Mouse (Mus musculus) forebrain, postnatal 0 days (tissue): ENCODE measurements around the gene Tom1l1. TPM values are rescaled to one million over a fixed set of nuclear protein-coding genes. Genes with fewer than 3 reads are reported as not detected.
A peak's percentile ranks its signal among the peaks of the same experiment; 100 is the strongest.

Experiments
- ATAC-seq: fragments of 200-750 bp; cut with Nextera tagmentation; 2 replicates; pipeline ENCODE4 v1.8.0; 2017; ENCODE audit warnings: mild to moderate bottlenecking, moderate library complexity
- DNase-seq: peaks from one replicate; pipeline ENCODE4 v3.0.0-alpha.2; 2015
- H3K27ac ChIP-seq: fragments of 300-500 bp; sonication (generic); 2 replicates; pipeline ENCODE4 v1.5.1; 2014; ENCODE audit warnings: low read depth, mild to moderate bottlenecking, antibody characterized with exemption, low read length, moderate library complexity, mixed read lengths
- H3K27me3 ChIP-seq: fragments of 300-500 bp; sonication (generic); 2 replicates; pipeline ENCODE4 v1.6.1; 2014; ENCODE audit warnings: mild to moderate bottlenecking, low read length, mixed read lengths; ENCODE audit not compliant: insufficient read depth
- H3K36me3 ChIP-seq: fragments of 300-500 bp; sonication (generic); 2 replicates; pipeline ENCODE4 v1.6.1; 2014; ENCODE audit warnings: mild to moderate bottlenecking, moderate library complexity; ENCODE audit not compliant: insufficient read depth
- H3K4me1 ChIP-seq: fragments of 300-500 bp; sonication (generic); 2 replicates; pipeline ENCODE4 v1.6.1; 2014; ENCODE audit warnings: antibody characterized with exemption; ENCODE audit not compliant: insufficient read depth
- H3K4me2 ChIP-seq: fragments of 300-500 bp; sonication (generic); 2 replicates; pipeline ENCODE4 v1.6.1; 2014; ENCODE audit warnings: low read depth, mild to moderate bottlenecking, moderate library complexity
- H3K4me3 ChIP-seq: fragments of 300-500 bp; sonication (generic); 2 replicates; pipeline ENCODE4 v1.5.1; 2014; ENCODE audit warnings: low read depth, low read length, mixed read lengths
- H3K9ac ChIP-seq: fragments of 300-500 bp; sonication (generic); 2 replicates; pipeline ENCODE4 v1.6.1; 2014; ENCODE audit warnings: mild to moderate bottlenecking
- H3K9me3 ChIP-seq: fragments of 300-500 bp; sonication (generic); 2 replicates; pipeline ENCODE4 v1.6.1; 2016; ENCODE audit warnings: low read length
- CTCF ChIP-seq: sonication (generic); IDR thresholded peaks from 2 replicates; pipeline ENCODE4 v1.5.1; 2016; ENCODE audit warnings: antibody characterized with exemption, control low read depth, low read depth
- WGBS: fragments of 180-500 bp; shearing (Covaris S2); extraction: QIAGEN DNeasy Blood & Tissue Kit; methylation state at CpG from one replicate; pipeline ENCODE4 v1.1.7; 2014; 5-methylcytosine and 5-hydroxymethylcytosine counted together
- polyA plus RNA-seq: library from polyadenylated mRNA; unstranded; fragments of >200 nt; fragmentation: Nextera tagmentation; extraction: Ambion mirVana; gene quantifications from 2 replicates; pipeline ENCODE4 v1.2.1, GENCODE M21; 2015
- total RNA-seq: library from RNA; depleted of rRNA; stranded (reverse); fragments of >200 nt; gene quantifications from 2 replicates; pipeline ENCODE4 v1.2.3, GENCODE M21; 2014; rRNA removed

Gene Tom1l1
- total RNA-seq = 11.5 and 12.5 TPM in 2 replicates
- 12.5 and 16.2 TPM in 2 replicates for polyA plus RNA-seq

DNA sequence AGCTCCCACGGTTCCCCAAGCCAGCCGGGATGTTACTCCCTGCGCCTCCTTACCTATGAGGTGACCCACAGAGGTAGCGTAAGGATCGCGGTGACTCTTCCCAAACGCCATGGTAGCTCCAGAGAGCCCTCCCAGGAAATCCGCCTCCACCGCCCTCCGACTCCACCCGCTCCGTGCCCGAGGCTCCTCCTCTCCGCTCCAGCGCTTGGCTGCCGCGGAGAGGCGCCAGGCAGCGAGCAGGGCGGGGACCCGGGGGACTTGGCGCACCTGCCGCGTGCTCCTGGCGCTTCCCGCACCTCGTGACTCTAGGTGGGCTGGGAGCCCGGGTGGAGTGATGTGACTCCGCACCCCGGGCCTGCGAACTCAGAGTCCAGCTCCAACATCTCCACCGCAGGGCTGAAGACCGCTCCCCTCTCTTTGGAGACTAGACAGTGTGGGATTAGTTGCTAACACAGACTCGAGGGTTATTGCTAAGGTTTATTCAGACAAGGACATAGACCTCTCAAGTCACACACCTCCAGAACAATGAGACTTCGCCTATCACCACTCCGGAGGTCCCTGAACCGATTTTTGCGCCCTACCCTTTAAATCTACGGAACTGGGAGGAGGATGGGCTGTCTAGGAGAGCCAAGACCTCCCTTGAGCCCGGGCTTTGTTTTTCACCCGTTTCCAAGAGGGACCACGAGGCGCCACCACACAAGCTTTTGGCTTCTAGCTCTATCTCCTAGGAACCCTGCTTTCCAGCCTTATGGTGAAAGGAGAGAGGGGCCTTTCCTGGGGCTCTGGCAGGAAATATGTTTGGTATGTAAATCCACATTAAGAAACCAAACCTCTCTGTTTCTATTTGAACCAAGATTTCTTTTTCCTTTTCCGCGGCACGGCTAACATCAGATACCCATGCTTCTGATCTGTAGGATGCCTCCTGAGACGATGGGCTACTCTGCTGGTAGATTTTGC, at the start of gene Tom1l1:
Gene Tom1l1, minus strand, starts transcription at position 907 of the 957 bp plus-strand sequence.
- peak within 1 kb of the TSS; percentile 62 for H3K4me3 ChIP-seq
- peak; percentile 87 for DNase-seq
- peaks cover 6% of the 10 kb centered on the region; the same call in 1 of the 2 replicates for H3K4me1 ChIP-seq
- H3K36me3 ChIP-seq = no peaks in the 10 kb centered on the region
- 0 out of 2 replicates have a peak, but pooled peaks cover 5% of the 10 kb centered on the region for H3K27me3 ChIP-seq
- WGBS = 6% methylated on average over 47 of the region's 47 CpGs
- H3K9ac ChIP-seq = peak within 1 kb of the TSS; percentile 58
- H3K4me2 ChIP-seq = peak within 1 kb of the TSS; percentile 87
- ATAC-seq = peak; percentile 95
- H3K27ac ChIP-seq = peak within 1 kb of the TSS; percentile 54
- no peaks in the 10 kb centered on the region for H3K9me3 ChIP-seq
- 0 out of 2 replicates have a peak, but pooled peaks have one; percentile 29 for TF ChIP-seq CTCF

DNA sequence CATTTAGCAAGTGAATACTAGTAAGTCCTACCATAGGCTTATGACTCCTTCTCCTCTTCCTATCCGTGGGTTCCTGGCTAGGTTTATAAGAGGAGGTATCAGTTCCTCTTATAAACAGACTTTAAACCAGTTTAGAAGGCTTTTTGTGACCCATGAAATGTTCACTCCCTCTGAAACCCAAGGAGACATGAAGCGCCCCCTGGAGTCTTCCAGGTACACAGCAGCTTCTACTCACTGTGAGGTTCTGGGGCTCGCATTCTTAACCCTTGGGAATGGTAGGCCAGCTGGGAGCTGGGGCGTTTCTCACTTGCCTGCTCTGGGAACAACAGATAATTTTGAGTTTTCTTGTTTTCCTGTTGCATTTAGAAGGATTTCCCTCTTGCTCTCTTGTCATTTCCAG, 45.4 kb upstream of the Tom1l1 start:
- Histone ChIP-seq H3K4me2 (no peak overlapping the region), H3K27ac (no peak overlapping the region), H3K4me3 (no peak overlapping the region), H3K36me3 (no peaks in the 10 kb centered on the region), H3K9ac (no peak overlapping the region), H3K4me1 (no peaks in the 10 kb centered on the region), H3K27me3 (no peaks in the 10 kb centered on the region), H3K9me3 (no peaks in the 10 kb centered on the region)
- no peak for TF ChIP-seq CTCF
- DNase-seq = no peak
- no peak for ATAC-seq
- WGBS = 77% methylated on average over 4 of the region's 4 CpGs

DNA sequence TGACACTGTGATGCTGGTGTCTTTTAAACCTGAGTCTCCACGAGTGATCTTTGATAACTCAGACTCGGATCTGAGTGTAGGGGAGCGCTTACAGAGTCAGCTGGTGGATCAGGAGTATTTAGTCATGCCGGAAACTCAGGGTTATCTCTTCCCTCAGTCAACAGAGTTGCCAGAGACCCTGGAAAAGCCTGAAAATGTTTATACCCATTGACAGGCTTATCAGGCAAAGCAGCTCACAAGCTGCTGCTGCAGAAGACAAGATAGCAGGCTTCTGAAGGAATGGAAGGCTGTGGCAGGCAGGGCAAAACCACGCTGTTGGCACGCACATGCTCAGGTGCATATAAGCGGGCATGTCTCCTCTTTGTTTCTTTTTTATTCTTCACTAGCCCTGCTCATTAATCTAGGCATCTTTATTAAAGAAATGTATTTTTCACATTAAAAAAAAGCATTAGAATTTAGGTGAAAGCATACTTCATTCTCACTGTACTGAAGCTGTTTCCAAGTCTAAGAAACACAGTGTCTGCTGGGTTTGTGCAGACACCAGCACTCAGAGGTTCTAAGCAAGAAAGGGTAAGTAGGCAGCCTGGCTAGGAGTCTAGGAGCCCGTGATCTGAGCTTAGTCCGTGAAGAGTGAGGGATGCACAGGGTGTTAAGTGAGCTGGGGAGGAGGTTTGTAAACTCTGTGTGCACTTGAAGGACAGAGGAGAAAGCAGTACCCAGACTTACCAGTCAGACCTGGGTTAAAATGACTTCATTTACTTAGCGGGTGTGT, 39.4 kb upstream of the Tom1l1 start:
- no peaks in the 10 kb centered on the region for H3K36me3 ChIP-seq
- ATAC-seq (no peak), DNase-seq (no peak)
- no peaks in the 10 kb centered on the region for H3K27me3 ChIP-seq
- no peaks in the 10 kb centered on the region for H3K9me3 ChIP-seq
- no peak overlapping the region for H3K4me3 ChIP-seq
- no peak overlapping the region for H3K27ac ChIP-seq
- no peak overlapping the region for H3K4me2 ChIP-seq
- no peak for TF ChIP-seq CTCF
- H3K4me1 ChIP-seq = no peaks in the 10 kb centered on the region
- WGBS = 89% methylated on average over 10 of the region's 10 CpGs
- H3K9ac ChIP-seq = no peak overlapping the region

DNA sequence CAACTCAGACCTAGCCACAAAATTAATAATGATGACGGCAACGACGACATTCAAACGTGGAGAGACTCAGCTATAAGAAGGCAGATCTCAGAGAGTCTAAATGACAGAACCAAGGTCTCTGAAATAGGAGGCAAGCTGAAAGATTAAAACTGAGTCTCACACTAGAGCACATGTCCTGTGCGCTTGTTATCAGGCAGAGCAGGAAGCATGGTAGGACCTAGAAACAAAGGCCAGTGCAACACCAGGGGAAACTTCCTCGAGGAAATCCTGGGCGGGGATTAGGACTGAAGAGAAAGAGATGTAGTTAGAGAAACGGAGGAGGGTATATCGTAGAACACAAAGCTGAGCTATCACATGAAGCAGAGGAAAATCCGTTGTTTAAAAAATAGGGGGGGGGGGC, 38.6 kb upstream of the Tom1l1 start:
- Histone ChIP-seq H3K27ac (no peak overlapping the region), H3K27me3 (no peaks in the 10 kb centered on the region), H3K36me3 (no peaks in the 10 kb centered on the region), H3K4me2 (no peak overlapping the region), H3K4me3 (no peak overlapping the region), H3K4me1 (no peaks in the 10 kb centered on the region), H3K9me3 (no peaks in the 10 kb centered on the region), H3K9ac (no peak overlapping the region)
- no peak for ATAC-seq
- 89% methylated on average over 10 of the region's 10 CpGs for WGBS
- TF ChIP-seq CTCF = no peak
- DNase-seq = no peak

DNA sequence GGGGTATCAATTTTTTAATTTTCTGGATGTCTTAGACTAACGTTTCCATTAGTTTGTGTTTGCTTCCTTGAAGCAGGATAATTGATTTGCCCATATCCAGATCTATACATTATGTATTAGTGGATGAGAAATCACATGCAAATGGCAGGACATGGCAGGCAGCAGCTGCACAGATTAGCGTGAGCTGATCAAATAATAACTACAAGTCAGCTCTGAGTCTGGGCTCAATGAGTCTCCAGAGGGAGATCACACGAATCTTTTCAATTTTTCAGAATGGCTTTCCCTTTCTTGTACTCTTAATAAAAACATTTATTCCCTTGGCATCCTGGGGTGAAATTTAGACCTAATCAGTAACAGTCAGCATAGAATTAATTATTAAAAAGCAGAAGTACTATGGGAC, 34.1 kb upstream of the Tom1l1 start:
- no peaks in the 10 kb centered on the region for H3K36me3 ChIP-seq
- H3K9ac ChIP-seq = no peak overlapping the region
- H3K27ac ChIP-seq = no peak overlapping the region
- no peak for DNase-seq
- no peak for ATAC-seq
- H3K27me3 ChIP-seq = no peaks in the 10 kb centered on the region
- no peak for TF ChIP-seq CTCF
- no peaks in the 10 kb centered on the region for H3K9me3 ChIP-seq
- 43% methylated on average over 3 of the region's 3 CpGs for WGBS
- no peak overlapping the region for H3K4me2 ChIP-seq
- no peaks in the 10 kb centered on the region for H3K4me1 ChIP-seq
- H3K4me3 ChIP-seq = no peak overlapping the region

DNA sequence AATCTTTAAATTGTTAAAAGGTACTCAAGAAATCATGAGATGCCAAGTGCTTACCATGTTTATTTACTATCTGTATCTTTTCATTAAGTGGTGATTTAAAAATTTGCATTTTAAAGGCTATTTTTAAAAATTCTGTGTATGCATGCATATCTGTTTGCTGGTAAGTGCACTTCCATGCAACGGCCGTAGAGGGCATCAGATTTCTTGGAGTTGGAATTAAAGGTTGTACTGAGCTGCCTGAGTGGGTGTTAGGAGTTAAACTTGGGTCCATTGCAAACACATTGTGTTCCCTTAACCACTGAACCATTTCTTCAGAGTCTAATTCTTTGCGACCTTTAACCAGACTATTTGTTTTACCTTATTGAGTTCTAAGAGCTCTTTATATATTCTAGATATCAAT, 29.6 kb upstream of the Tom1l1 start:
- no peak for ATAC-seq
- WGBS = 94% methylated on average over 3 of the region's 3 CpGs

More for the DNA sequence above, 29.6 kb upstream of the Tom1l1 start:
- Histone ChIP-seq H3K36me3 (no peaks in the 10 kb centered on the region), H3K4me2 (no peak overlapping the region), H3K9me3 (no peaks in the 10 kb centered on the region), H3K4me3 (no peak overlapping the region), H3K27ac (no peak overlapping the region), H3K9ac (no peak overlapping the region), H3K4me1 (no peaks in the 10 kb centered on the region), H3K27me3 (no peaks in the 10 kb centered on the region)
- no peak for TF ChIP-seq CTCF
- DNase-seq = no peak
